Mouse (Mus musculus) cerebellum, adult 2 months (tissue): ENCODE data around the gene Ano1. TPM values are rescaled to one million over a fixed set of nuclear protein-coding genes. Genes with fewer than 3 reads are reported as not detected.
A peak's percentile ranks its signal among the peaks of the same experiment; 100 is the strongest.

Experiments
- DNase-seq, 2 experiments: peaks; one replicate each; pipeline ENCODE4 v3.0.0; 2021
- H3K27ac ChIP-seq: fragments of 200-500 bp; 2 replicates; pipeline ENCODE4 v1.5.1; 2012; ENCODE audit warnings: low read length, control low read depth, inconsistent platforms; ENCODE audit not compliant: insufficient read depth
- H3K27me3 ChIP-seq: fragments of 200-500 bp; 2 replicates; pipeline ENCODE4 v1.6.1; 2012; ENCODE audit warnings: inconsistent platforms, mild to moderate bottlenecking, low read length, moderate library complexity; ENCODE audit not compliant: control insufficient read depth, insufficient read depth
- H3K4me1 ChIP-seq: fragments of 200-500 bp; 2 replicates; pipeline ENCODE4 v1.6.1; 2011; ENCODE audit warnings: low read length; ENCODE audit not compliant: control insufficient read depth, insufficient read depth
- H3K4me3 ChIP-seq: fragments of 200-500 bp; replicated peaks from 2 replicates; pipeline ENCODE3; 2011; ENCODE audit warnings: mild to moderate bottlenecking, low read depth, low read length, control low read depth; ENCODE audit not compliant: insufficient read depth
- CTCF ChIP-seq: fragments of 200-500 bp; IDR thresholded peaks from 2 replicates; pipeline ENCODE4 v1.5.1; 2011; ENCODE audit warnings: low read depth, mild to moderate bottlenecking, control low read depth, low read length, moderate library complexity, borderline replicate concordance; ENCODE audit not compliant: insufficient read depth
- POLR2A ChIP-seq: fragments of 200-500 bp; IDR thresholded peaks from 2 replicates; pipeline ENCODE4 v1.6.1; 2011; ENCODE audit warnings: low read length, control low read depth, borderline replicate concordance; ENCODE audit not compliant: insufficient read depth
- WGBS: fragments of 180-500 bp; shearing (Covaris S2); methylation state at CpG from one replicate; pipeline ENCODE4 v1.1.7; 2018; 5-methylcytosine and 5-hydroxymethylcytosine counted together
- polyA plus RNA-seq: library from polyadenylated mRNA; depleted of rRNA; stranded (reverse); fragments of >200 nt; gene quantifications from 2 replicates; pipeline ENCODE4 v1.2.3, GENCODE M21; 2012

Gene Ano1
- polyA plus RNA-seq, 1 experiment, result 3.7 TPM

GRCm38 (mm10) chr7:144611595-144611994 is 140.2 kb downstream of the Ano1 start:
- H3K4me1 ChIP-seq, result no peaks in the 10 kb centered on the region; the same call in 1 of the 2 replicates
- no peak overlapping the region for H3K4me3 ChIP-seq
- WGBS, result 92% methylated on average over 16 of the region's 16 CpGs
- no peak for DNase-seq
- TF ChIP-seq POLR2A (no peak), CTCF (no peak)
- H3K27ac ChIP-seq, result no peak overlapping the region
- no peaks in the 10 kb centered on the region for H3K27me3 ChIP-seq

- H3K4me3 ChIP-seq, result no peak overlapping the region
- WGBS, result 88% methylated on average over 7 of the region's 7 CpGs
- TF ChIP-seq CTCF (no peak), POLR2A (no peak)
- no peaks in the 10 kb centered on the region for H3K27me3 ChIP-seq
- H3K27ac ChIP-seq, result no peak overlapping the region
- no peaks in the 10 kb centered on the region; the same call in 1 of the 2 replicates for H3K4me1 ChIP-seq
- DNase-seq, result no peak
Observed at GRCm38 (mm10) chr7:144609568-144609967, 142.2 kb downstream of the Ano1 start.

- Histone ChIP-seq H3K27ac (no peak overlapping the region), H3K4me1 (no peaks in the 10 kb centered on the region; the same call in 1 of the 2 replicates), H3K4me3 (no peak overlapping the region), H3K27me3 (no peaks in the 10 kb centered on the region)
- no peak for DNase-seq
- 94% methylated on average over 15 of the region's 15 CpGs for WGBS
- TF ChIP-seq CTCF, result 0 out of 2 replicates have a peak, but pooled peaks have one; percentile 14
- TF ChIP-seq POLR2A, result no peak
Observed at GRCm38 (mm10) chr7:144607862-144608261, 143.9 kb downstream of the Ano1 start.

GRCm38 (mm10) chr7:144604735-144605134 is 147.0 kb downstream of the Ano1 start:
- no peaks in the 10 kb centered on the region; the same call in 1 of the 2 replicates for H3K4me1 ChIP-seq
- no peak overlapping the region for H3K27ac ChIP-seq
- DNase-seq, result no peak
- TF ChIP-seq CTCF (no peak), POLR2A (no peak)
- no peak overlapping the region for H3K4me3 ChIP-seq
- WGBS, result 64% methylated on average over 4 of the region's 4 CpGs
- no peaks in the 10 kb centered on the region for H3K27me3 ChIP-seq

- DNase-seq, result no peak
- TF ChIP-seq CTCF (no peak), POLR2A (no peak)
- Histone ChIP-seq H3K27ac (no peak overlapping the region), H3K4me1 (no peaks in the 10 kb centered on the region; the same call in 1 of the 2 replicates), H3K27me3 (no peaks in the 10 kb centered on the region), H3K4me3 (no peak overlapping the region)
- 89% methylated on average over 2 of the region's 2 CpGs for WGBS
Observed at GRCm38 (mm10) chr7:144604291-144604690, 147.5 kb downstream of the Ano1 start.

- no peak overlapping the region for H3K4me3 ChIP-seq
- WGBS, result 32% methylated on average over 6 of the region's 6 CpGs
- H3K27ac ChIP-seq, result no peak overlapping the region
- TF ChIP-seq POLR2A, result no peak
- TF ChIP-seq CTCF, result no peak
- DNase-seq, result no peak
- H3K4me1 ChIP-seq, result no peaks in the 10 kb centered on the region; the same call in 1 of the 2 replicates
- no peaks in the 10 kb centered on the region for H3K27me3 ChIP-seq
Observed at GRCm38 (mm10) chr7:144600333-144600900, 151.4 kb downstream of the Ano1 start.

- H3K4me1 ChIP-seq, result no peaks in the 10 kb centered on the region
- no peak for TF ChIP-seq CTCF
- no peaks in the 10 kb centered on the region for H3K27me3 ChIP-seq
- no peak overlapping the region for H3K27ac ChIP-seq
- H3K4me3 ChIP-seq, result no peak overlapping the region
- DNase-seq, result no peak
- 74% methylated on average over 3 of the region's 3 CpGs for WGBS
Observed at GRCm38 (mm10) chr7:144589508-144589907, 162.3 kb downstream of the Ano1 start.

GRCm38 (mm10) chr7:144587291-144587690 is 164.5 kb downstream of the Ano1 start:
- no peak for TF ChIP-seq POLR2A
- peak; percentile 49; the same call in 1 of the 2 replicates for TF ChIP-seq CTCF
- H3K27ac ChIP-seq, result no peak overlapping the region
- H3K4me1 ChIP-seq, result no peaks in the 10 kb centered on the region
- WGBS, result 38% methylated on average over 2 of the region's 2 CpGs
- H3K27me3 ChIP-seq, result no peaks in the 10 kb centered on the region
- DNase-seq, result peak; percentile 26 to 33
- no peak overlapping the region for H3K4me3 ChIP-seq
